Mouse (Mus musculus) G1E (cell line): ENCODE data around the gene Gmds. TPM values are rescaled to one million over a fixed set of nuclear protein-coding genes. Genes with fewer than 3 reads are reported as not detected.

ENCODE experiments used
- ATAC-seq: 2 replicates; pipeline ENCODE4 v1.8.0; 2016; ENCODE audit warnings: mild to moderate bottlenecking; ENCODE audit not compliant: insufficient number of reproducible peaks, poor library complexity, low FRiP score, severe bottlenecking; ENCODE audit errors: extremely low read depth
- DNase-seq: peaks from one replicate; pipeline ENCODE4 v3.0.0; 2012; ENCODE audit warnings: low spot score
- H3K27me3 ChIP-seq: 2 replicates; pipeline ENCODE4 v1.6.1; 2012; ENCODE audit warnings: mild to moderate bottlenecking, low read length, inconsistent platforms; ENCODE audit not compliant: insufficient read depth
- H3K36me3 ChIP-seq: replicated peaks from 2 replicates; pipeline ENCODE3; 2012; ENCODE audit warnings: mild to moderate bottlenecking, inconsistent platforms
- H3K4me1 ChIP-seq: 2 replicates; pipeline ENCODE4 v1.6.1; 2012; ENCODE audit warnings: low read depth, low read length, inconsistent platforms, mixed read lengths; ENCODE audit not compliant: insufficient read depth
- H3K4me3 ChIP-seq: 2 replicates; pipeline ENCODE4 v1.5.1; 2012; ENCODE audit warnings: low read depth, mild to moderate bottlenecking, inconsistent platforms, low read length, moderate library complexity, mixed read lengths
- H3K9me3 ChIP-seq: replicated peaks from 2 replicates; pipeline ENCODE4 v1.6.1; 2012; ENCODE audit warnings: inconsistent platforms
- CTCF ChIP-seq: IDR thresholded peaks from 2 replicates; pipeline ENCODE4 v1.5.1; 2012; ENCODE audit warnings: low read depth, low read length, inconsistent platforms, mixed read lengths
- GATA1 ChIP-seq: IDR thresholded peaks from 2 replicates; pipeline ENCODE4 v1.6.1; 2012; ENCODE audit warnings: borderline replicate concordance, low read length, inconsistent platforms, mixed read lengths
- GATA2 ChIP-seq: IDR thresholded peaks from 2 replicates; pipeline ENCODE4 v1.6.1; 2012; ENCODE audit warnings: low read depth, low read length, inconsistent platforms, borderline replicate concordance
- POLR2AphosphoS5 ChIP-seq: IDR thresholded peaks from 2 replicates; pipeline ENCODE4 v1.6.1; 2012; ENCODE audit warnings: low read depth, low read length, inconsistent platforms; ENCODE audit not compliant: insufficient replicate concordance
- TAL1 ChIP-seq: conservative IDR thresholded peaks from 2 replicates; pipeline ENCODE4 v1.6.1; 2012; ENCODE audit warnings: low read depth, low read length, inconsistent platforms, mixed read lengths
- polyA plus RNA-seq: library from polyadenylated mRNA; stranded (reverse); fragments of >175 nt; gene quantifications from 2 replicates; pipeline ENCODE4 v1.2.3, GENCODE M21; 2012
- total RNA-seq, 2 experiments: library from RNA; stranded (forward) in 1 of 2; stranded (reverse) in 1 of 2; fragments of 200-1000 nt in 1 of 2; fragments of >200 nt in 1 of 2; fragmentation: Nextera tagmentation in 1 of 2; gene quantifications; 2 replicates each; pipeline ENCODE4 v1.2.3; 2014 to 2017

Gmds gene
- total and polyA plus RNA-seq, 3 experiments, result 19.9 to 27.5 (median 22.1) TPM

DNA sequence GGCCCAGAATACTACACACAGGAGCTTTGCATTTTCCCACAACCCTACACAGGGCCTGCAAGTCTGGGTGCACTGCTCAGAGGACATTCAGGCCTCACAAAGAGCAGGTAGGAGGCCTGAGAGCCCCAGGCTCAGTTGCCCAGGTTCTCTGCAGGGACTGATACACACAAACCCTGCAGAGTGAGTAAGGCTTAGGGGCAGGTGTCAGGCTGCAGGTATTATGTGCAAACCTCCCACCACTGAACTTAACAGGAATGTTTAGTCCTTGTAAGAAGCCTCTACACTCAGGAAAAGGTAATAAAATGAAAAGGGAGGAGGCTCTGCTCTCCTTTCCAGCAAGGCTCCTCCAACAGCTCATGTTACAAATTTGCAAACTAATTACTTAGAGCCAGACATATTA, 313.7 kb downstream of the Gmds start:
- H3K4me3 ChIP-seq, result no peak overlapping the region
- no peak for ATAC-seq

DNA sequence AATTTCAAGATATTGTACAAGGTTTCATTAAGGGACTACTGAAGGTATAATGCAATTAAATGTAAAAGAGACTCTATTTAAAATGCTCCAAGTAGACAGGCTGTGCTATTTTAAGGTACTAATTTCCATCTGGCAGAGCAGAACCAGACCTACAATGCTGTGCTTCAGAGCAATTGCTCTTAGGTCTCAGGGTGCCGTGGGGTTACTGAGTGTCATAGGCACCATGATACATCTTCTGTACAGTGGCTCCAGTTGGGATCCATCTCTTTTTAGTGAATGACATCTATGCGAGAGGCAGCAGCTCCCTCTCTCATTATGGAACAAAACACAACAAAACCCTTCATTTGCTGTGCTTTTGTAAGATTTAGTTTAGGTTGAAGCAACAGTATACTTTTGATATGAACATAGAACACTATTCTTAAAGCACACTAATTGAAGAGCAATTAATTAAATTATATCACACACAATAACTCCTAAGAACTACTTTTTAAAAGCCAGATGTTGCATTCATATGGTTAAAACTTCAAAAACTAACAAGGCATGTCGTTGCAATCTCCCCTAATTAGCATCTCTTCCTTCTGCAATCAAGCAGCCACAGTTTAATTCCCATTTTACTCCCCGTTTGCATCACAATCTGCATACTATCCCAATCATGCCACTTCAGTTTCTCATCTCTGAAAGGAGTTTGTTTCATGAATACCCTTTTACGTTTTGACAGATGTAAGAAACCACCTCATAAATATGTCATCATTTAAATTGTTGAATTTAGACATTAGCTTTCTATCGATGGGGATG, 317.9 kb downstream of the Gmds start:
- no peaks in the 10 kb centered on the region for H3K9me3 ChIP-seq
- no peak overlapping the region for H3K4me3 ChIP-seq
- peaks cover 9% of the 10 kb centered on the region for H3K27me3 ChIP-seq
- ATAC-seq (no peak), DNase-seq (no peak)
- H3K4me1 ChIP-seq, result no peaks in the 10 kb centered on the region
- TF ChIP-seq POLR2AphosphoS5 (no peak), GATA1 (no peak), CTCF (no peak), TAL1 (no peak), GATA2 (no peak)
- no peaks in the 10 kb centered on the region for H3K36me3 ChIP-seq

More for the DNA sequence above, 313.7 kb downstream of the Gmds start:
- H3K36me3 ChIP-seq, result no peaks in the 10 kb centered on the region
- peaks cover 7% of the 10 kb centered on the region for H3K27me3 ChIP-seq
- TF ChIP-seq CTCF, result no peak
- H3K4me1 ChIP-seq, result no peaks in the 10 kb centered on the region
- no peak for DNase-seq
- no peaks in the 10 kb centered on the region for H3K9me3 ChIP-seq

DNA sequence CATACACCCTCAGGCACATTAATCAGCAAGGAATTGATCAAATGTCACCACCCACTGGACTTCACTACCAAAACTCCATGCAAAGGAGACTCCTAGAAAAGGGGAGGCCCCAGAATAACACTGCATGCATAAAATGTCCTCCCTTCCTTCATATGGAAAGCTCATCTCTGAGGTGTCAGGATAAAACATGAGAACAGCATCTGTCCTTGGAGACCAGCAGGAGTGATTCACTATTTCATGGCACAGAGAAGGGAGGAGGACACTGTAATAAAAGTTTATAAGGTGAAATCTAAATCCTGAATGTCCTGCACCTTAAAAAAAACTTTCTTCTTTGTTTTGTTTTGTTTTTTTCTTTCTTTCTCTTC, 319.3 kb downstream of the Gmds start:
- no peak overlapping the region for H3K4me3 ChIP-seq
- no peak for ATAC-seq
- no peaks in the 10 kb centered on the region for H3K4me1 ChIP-seq
- TF ChIP-seq TAL1, result no peak
- no peak for TF ChIP-seq GATA2
- no peak for TF ChIP-seq GATA1
- no peak for TF ChIP-seq POLR2AphosphoS5
- TF ChIP-seq CTCF, result no peak
- no peaks in the 10 kb centered on the region for H3K36me3 ChIP-seq
- 0 out of 2 replicates have a peak, but pooled peaks cover 4% of the 10 kb centered on the region for H3K27me3 ChIP-seq
- H3K9me3 ChIP-seq, result no peaks in the 10 kb centered on the region
- no peak for DNase-seq

DNA sequence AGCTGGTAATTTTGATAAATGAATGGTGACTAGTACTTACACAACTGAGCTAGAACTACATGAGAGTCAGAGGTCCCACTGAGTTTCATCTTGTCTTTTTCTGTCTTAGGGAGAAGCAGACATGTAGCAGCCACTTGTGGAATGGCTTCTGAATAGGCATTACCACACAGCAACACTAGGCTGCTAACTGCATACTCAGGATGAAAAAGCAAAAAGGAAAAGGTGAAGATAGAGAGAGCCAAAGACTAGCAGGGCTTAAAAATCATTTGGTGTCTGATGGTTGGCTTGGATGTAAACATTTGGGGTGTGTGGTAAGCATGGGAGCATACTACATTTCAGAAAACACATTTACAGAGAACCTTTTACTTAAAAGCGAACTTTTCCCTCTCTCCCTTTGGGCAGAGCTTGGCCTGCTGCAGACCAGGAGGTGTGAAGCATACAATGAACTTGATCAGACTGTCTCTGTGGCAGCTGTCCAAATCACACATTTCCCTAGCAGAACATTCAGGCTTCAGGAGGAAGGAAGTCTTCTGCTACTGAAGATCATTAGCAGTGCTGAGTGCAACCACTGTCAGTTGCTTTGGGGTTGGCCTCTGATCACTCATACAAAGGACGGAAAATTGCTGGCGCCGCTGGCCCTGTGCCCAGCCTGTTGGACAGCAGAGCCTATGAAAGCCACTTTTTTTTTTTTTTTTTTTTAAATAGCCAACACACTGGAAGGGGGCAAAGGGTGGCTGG, 319.9 kb downstream of the Gmds start:
- Histone ChIP-seq H3K36me3 (no peaks in the 10 kb centered on the region), H3K9me3 (no peaks in the 10 kb centered on the region), H3K4me1 (no peaks in the 10 kb centered on the region), H3K4me3 (no peak overlapping the region), H3K27me3 (0 out of 2 replicates have a peak, but pooled peaks cover 4% of the 10 kb centered on the region)
- DNase-seq (no peak), ATAC-seq (no peak)
- TF ChIP-seq GATA1 (no peak), GATA2 (no peak), POLR2AphosphoS5 (no peak), CTCF (no peak), TAL1 (no peak)

DNA sequence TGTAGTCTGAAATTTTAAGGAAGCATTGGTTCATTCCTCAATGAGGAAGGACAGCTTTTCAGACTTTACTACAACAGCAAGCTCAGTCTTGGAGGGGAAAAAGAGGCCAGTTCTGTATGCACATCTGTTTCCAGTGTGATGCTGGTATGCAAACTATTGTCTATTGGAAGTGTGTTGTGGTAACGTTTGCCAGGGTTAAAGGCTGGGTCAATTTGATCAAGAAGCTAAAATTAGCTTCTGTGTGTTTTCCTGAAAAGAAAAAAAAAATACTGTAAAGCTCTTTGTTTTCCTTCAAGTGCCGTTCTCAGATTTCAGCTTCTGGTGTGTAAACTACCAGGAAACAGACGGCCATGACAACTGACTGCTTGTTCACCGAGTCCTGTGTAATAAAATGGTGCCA, 329.7 kb downstream of the Gmds start:
- DNase-seq (no peak), ATAC-seq (no peak)
- Histone ChIP-seq H3K4me1 (no peaks in the 10 kb centered on the region), H3K36me3 (no peaks in the 10 kb centered on the region), H3K9me3 (no peaks in the 10 kb centered on the region), H3K27me3 (no peaks in the 10 kb centered on the region), H3K4me3 (no peak overlapping the region)
- TF ChIP-seq GATA2 (no peak), GATA1 (no peak), POLR2AphosphoS5 (no peak), TAL1 (no peak), CTCF (no peak)

DNA sequence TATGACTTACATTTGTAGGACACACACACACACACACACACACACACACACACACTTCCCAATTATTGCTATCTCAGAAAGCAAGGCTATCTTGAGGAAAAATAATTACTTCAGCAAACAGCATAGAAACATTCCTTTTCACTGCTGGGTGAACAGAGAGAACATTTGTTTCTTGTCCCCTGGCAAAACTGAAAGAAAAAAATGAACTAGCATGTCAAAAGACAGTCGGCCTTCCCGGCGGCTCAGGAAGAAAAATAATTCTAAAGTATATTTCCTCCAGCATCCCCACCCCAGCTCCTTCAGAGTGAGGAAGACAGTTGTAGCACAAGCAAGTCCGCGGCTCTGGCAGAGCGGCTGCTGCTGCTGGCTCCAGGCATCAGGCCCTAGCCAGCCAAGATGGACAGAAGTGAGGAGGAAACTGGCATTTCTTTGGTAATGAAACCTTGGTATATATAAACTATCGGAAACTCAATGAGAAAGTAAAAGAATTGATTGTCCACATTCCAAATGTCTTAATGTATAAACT, 330.4 kb downstream of the Gmds start:
- Histone ChIP-seq H3K4me1 (no peaks in the 10 kb centered on the region), H3K36me3 (no peaks in the 10 kb centered on the region), H3K4me3 (no peak overlapping the region), H3K27me3 (no peaks in the 10 kb centered on the region), H3K9me3 (no peaks in the 10 kb centered on the region)
- DNase-seq (no peak), ATAC-seq (no peak)
- no peak for TF ChIP-seq POLR2AphosphoS5
- no peak for TF ChIP-seq GATA2
- TF ChIP-seq TAL1, result no peak
- TF ChIP-seq CTCF, result no peak
- TF ChIP-seq GATA1, result no peak
